Mouse (Mus musculus) midbrain, embryonic 12.5 days (tissue): ENCODE results near the gene Dusp8. TPM values are rescaled to one million over a fixed set of nuclear protein-coding genes. Genes with fewer than 3 reads are reported as not detected.

ENCODE experiments used
- ATAC-seq: fragments of 200-750 bp; cut with Nextera tagmentation; 2 replicates; pipeline ENCODE4 v1.8.0; 2017; ENCODE audit warnings: low read depth, moderate TSS enrichment, moderate library complexity; ENCODE audit not compliant: low FRiP score
- H3K27ac ChIP-seq: fragments of 300-500 bp; sonication (generic); replicated peaks from 2 replicates; pipeline ENCODE4 v1.5.1; 2016; ENCODE audit warnings: mild to moderate bottlenecking
- H3K27me3 ChIP-seq: fragments of 300-500 bp; sonication (generic); 2 replicates; pipeline ENCODE4 v1.6.1; 2016; ENCODE audit warnings: mild to moderate bottlenecking
- H3K36me3 ChIP-seq: fragments of 300-500 bp; sonication (generic); 2 replicates; pipeline ENCODE4 v1.6.1; 2016
- H3K4me1 ChIP-seq: fragments of 300-500 bp; sonication (generic); 2 replicates; pipeline ENCODE4 v1.6.1; 2016
- H3K4me2 ChIP-seq: fragments of 300-500 bp; sonication (generic); replicated peaks from 2 replicates; pipeline ENCODE4 v1.6.1; 2016; ENCODE audit warnings: mild to moderate bottlenecking, moderate library complexity
- H3K4me3 ChIP-seq: fragments of 300-500 bp; sonication (generic); 2 replicates; pipeline ENCODE4 v1.5.1; 2016; ENCODE audit warnings: mild to moderate bottlenecking
- H3K9ac ChIP-seq: fragments of 300-500 bp; sonication (generic); replicated peaks from 2 replicates; pipeline ENCODE4 v1.6.1; 2016; ENCODE audit warnings: mild to moderate bottlenecking, moderate library complexity
- H3K9me3 ChIP-seq: fragments of 300-500 bp; sonication (generic); 2 replicates; pipeline ENCODE4 v1.6.1; 2016; ENCODE audit warnings: mild to moderate bottlenecking
- WGBS: fragments of 180-500 bp; shearing (Covaris S2); methylation state at CpG from one replicate; pipeline ENCODE4 v1.1.7; 2016; 5-methylcytosine and 5-hydroxymethylcytosine counted together
- polyA plus RNA-seq: library from polyadenylated mRNA; unstranded; fragments of >200 nt; fragmentation: Nextera tagmentation; extraction: Ambion mirVana; gene quantifications from 2 replicates; pipeline ENCODE4 v1.2.1, GENCODE M21; 2016

The Dusp8 gene
- polyA plus RNA-seq, 1 experiment from 2014 or later = 41.5 TPM

- Histone ChIP-seq H3K9ac (no peak overlapping the region), H3K27me3 (peaks cover 51% of the 10 kb centered on the region), H3K4me3 (no peak overlapping the region), H3K4me1 (peaks cover 29% of the 10 kb centered on the region), H3K4me2 (no peak overlapping the region), H3K27ac (no peak overlapping the region), H3K36me3 (peaks cover 88% of the 10 kb centered on the region), H3K9me3 (no peaks in the 10 kb centered on the region)
- ATAC-seq = no peak
- WGBS = 38% methylated on average over 12 of the region's 12 CpGs
Measured at GRCm38 (mm10) chr7:142083588-142084317, 11.9 kb downstream of the Dusp8 start.

- Histone ChIP-seq H3K27ac (no peak overlapping the region), H3K4me1 (peaks cover 20% of the 10 kb centered on the region), H3K4me2 (peak overlapping the region; percentile 31), H3K36me3 (peaks cover 81% of the 10 kb centered on the region), H3K9me3 (no peaks in the 10 kb centered on the region), H3K9ac (no peak overlapping the region), H3K4me3 (no peak overlapping the region), H3K27me3 (peaks cover 51% of the 10 kb centered on the region)
- ATAC-seq = no peak
- WGBS = 32% methylated on average over 16 of the region's 16 CpGs
Measured at GRCm38 (mm10) chr7:142082607-142083006, 13.0 kb downstream of the Dusp8 start.

- WGBS = 8% methylated on average over 37 of the region's 38 CpGs
- peaks cover 51% of the 10 kb centered on the region for H3K27me3 ChIP-seq
- peaks cover 20% of the 10 kb centered on the region for H3K4me1 ChIP-seq
- ATAC-seq = no peak
- H3K36me3 ChIP-seq = peaks cover 76% of the 10 kb centered on the region
- no peak overlapping the region for H3K27ac ChIP-seq
- no peak overlapping the region for H3K4me3 ChIP-seq
- 0 out of 2 replicates have a peak overlapping the region, but pooled peaks have one; percentile 24 for H3K9ac ChIP-seq
- H3K9me3 ChIP-seq = no peaks in the 10 kb centered on the region
- peak overlapping the region; percentile 31 for H3K4me2 ChIP-seq
Measured at GRCm38 (mm10) chr7:142082179-142082578, 13.5 kb downstream of the Dusp8 start.

GRCm38 (mm10) chr7:142081736-142082135, 13.9 kb downstream of the Dusp8 start:
- Histone ChIP-seq H3K4me1 (peaks cover 20% of the 10 kb centered on the region), H3K27ac (no peak overlapping the region), H3K4me2 (peak overlapping the region; percentile 31), H3K4me3 (no peak overlapping the region), H3K27me3 (peaks cover 51% of the 10 kb centered on the region), H3K9ac (0 out of 2 replicates have a peak overlapping the region, but pooled peaks have one; percentile 24), H3K36me3 (peaks cover 72% of the 10 kb centered on the region), H3K9me3 (no peaks in the 10 kb centered on the region)
- no peak for ATAC-seq
- WGBS = 33% methylated on average over 16 of the region's 17 CpGs

- Histone ChIP-seq H3K27ac (no peak overlapping the region), H3K36me3 (peaks cover 63% of the 10 kb centered on the region), H3K4me3 (no peak overlapping the region), H3K27me3 (peaks cover 51% of the 10 kb centered on the region), H3K4me1 (peaks cover 20% of the 10 kb centered on the region), H3K9me3 (no peaks in the 10 kb centered on the region), H3K9ac (no peak overlapping the region), H3K4me2 (no peak overlapping the region)
- WGBS = 56% methylated on average over 2 of the region's 2 CpGs
- ATAC-seq = no peak
Measured at GRCm38 (mm10) chr7:142080876-142081275, 14.8 kb downstream of the Dusp8 start.

GRCm38 (mm10) chr7:142079365-142079764, 16.3 kb downstream of the Dusp8 start:
- WGBS = 59% methylated on average over 5 of the region's 5 CpGs
- Histone ChIP-seq H3K9ac (no peak overlapping the region), H3K9me3 (no peaks in the 10 kb centered on the region), H3K4me3 (no peak overlapping the region), H3K36me3 (peaks cover 48% of the 10 kb centered on the region), H3K27me3 (peaks cover 41% of the 10 kb centered on the region), H3K27ac (no peak overlapping the region), H3K4me2 (no peak overlapping the region), H3K4me1 (peaks cover 14% of the 10 kb centered on the region)
- no peak for ATAC-seq

DNA sequence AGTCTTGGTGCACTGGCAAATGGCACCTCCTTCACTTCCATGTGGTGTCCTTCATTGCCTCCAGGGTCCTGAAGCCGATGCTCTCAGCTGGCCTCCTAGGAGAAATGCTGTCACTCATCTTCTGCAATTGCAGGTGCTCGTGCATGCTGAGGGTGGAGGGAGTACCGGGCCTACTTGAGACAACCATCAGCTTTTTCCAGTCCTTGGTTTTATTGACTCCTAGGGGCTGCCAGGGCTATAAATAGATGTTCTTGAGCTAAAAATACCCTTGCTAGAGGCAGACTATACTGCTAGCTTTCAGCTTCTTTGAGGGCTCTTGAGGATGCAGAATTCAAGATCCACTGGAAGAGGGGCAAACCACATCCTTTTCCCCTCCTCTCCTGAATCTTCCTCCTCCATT, 18.5 kb downstream of the Dusp8 start:
- peaks cover 4% of the 10 kb centered on the region for H3K4me1 ChIP-seq
- H3K9ac ChIP-seq = no peak overlapping the region
- H3K4me2 ChIP-seq = no peak overlapping the region
- H3K4me3 ChIP-seq = no peak overlapping the region
- no peak overlapping the region for H3K27ac ChIP-seq
- WGBS = 83% methylated on average over 3 of the region's 3 CpGs
- peaks cover 19% of the 10 kb centered on the region for H3K27me3 ChIP-seq
- peaks cover 27% of the 10 kb centered on the region for H3K36me3 ChIP-seq
- ATAC-seq = no peak
- H3K9me3 ChIP-seq = no peaks in the 10 kb centered on the region

GRCm38 (mm10) chr7:142074146-142074886, 21.3 kb downstream of the Dusp8 start:
- H3K4me3 ChIP-seq = no peak overlapping the region
- H3K4me2 ChIP-seq = no peak overlapping the region
- no peaks in the 10 kb centered on the region for H3K4me1 ChIP-seq
- ATAC-seq = no peak
- no peaks in the 10 kb centered on the region for H3K9me3 ChIP-seq
- H3K27me3 ChIP-seq = peaks cover 18% of the 10 kb centered on the region
- no peak overlapping the region for H3K9ac ChIP-seq
- peaks cover 3% of the 10 kb centered on the region; the same call in 1 of the 2 replicates for H3K36me3 ChIP-seq
- no peak overlapping the region for H3K27ac ChIP-seq
- 79% methylated on average over 8 of the region's 8 CpGs for whole genome bisulfite sequencing

- Histone ChIP-seq H3K36me3 (no peaks in the 10 kb centered on the region), H3K9ac (no peak overlapping the region), H3K9me3 (no peaks in the 10 kb centered on the region), H3K4me2 (no peak overlapping the region), H3K27me3 (peaks cover 31% of the 10 kb centered on the region), H3K27ac (no peak overlapping the region), H3K4me3 (no peak overlapping the region), H3K4me1 (no peaks in the 10 kb centered on the region)
- no peak for ATAC-seq
Measured at GRCm38 (mm10) chr7:142071717-142072116, 23.9 kb downstream of the Dusp8 start.

DNA sequence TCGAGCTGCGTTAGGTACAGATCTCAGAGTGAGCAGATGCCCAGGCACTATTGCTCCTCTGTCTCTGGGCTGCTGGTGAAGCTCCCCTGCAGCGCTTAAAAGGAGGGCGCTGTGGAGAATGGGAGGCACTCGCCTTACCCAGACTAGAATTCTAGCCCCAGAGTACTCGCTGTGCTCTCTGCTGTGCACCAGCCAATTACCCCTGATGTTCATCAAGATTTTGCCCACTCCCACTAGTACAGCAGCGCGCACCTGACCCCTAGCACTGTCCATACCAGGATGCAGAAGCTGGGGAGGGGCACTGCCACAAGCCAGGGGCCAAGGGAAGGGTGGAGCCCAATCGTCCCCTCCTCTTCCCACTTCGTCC, 24.4 kb downstream of the Dusp8 start:
- Histone ChIP-seq H3K4me2 (peak overlapping the region; percentile 48), H3K27ac (no peak overlapping the region), H3K4me1 (no peaks in the 10 kb centered on the region), H3K4me3 (peak overlapping the region; percentile 18), H3K27me3 (peaks cover 33% of the 10 kb centered on the region), H3K9ac (peak overlapping the region; percentile 31; the same call in 1 of the 2 replicates), H3K36me3 (no peaks in the 10 kb centered on the region), H3K9me3 (no peaks in the 10 kb centered on the region)
- peak; percentile 54; the same call in 1 of the 2 replicates for ATAC-seq
- WGBS = 3% methylated on average over 8 of the region's 10 CpGs

DNA sequence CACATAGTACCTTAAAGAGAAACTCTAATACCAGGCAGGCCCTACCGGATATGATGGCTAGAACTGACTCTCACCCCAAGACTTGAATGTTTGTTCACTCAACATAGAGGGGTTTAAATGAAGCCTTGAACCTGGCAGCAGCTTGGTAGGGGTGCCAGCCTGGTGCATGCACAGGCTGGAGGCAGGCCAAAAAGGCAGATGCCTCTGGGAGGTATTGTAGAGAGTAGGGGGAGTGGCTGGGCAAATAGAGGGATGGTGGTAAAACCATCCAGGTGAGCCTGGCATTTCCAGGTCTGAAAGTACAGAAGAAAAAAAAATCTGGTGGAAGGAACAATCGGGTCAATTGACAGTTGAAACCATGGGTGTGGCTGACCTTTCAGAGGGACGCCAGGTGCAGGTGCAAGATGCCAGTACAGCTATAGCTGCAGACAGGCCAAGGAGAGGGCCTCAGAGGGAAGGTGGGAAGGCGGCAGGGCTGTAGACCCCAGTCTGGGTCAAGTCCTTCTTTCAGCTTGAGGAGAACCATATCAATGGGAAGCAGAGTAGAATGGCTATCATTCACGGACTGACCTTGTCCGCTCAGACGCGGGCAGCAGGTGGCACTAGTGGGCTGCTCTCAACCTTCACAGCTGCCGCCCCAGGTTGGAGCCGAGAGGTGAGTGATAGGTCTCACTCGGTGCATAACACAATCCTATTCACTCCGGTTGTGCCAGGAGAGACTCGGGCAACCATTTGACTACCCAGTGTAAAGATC, 25.0 kb downstream of the Dusp8 start:
- Histone ChIP-seq H3K27ac (no peak overlapping the region), H3K4me3 (peak overlapping the region; percentile 18), H3K9me3 (no peaks in the 10 kb centered on the region), H3K4me1 (no peaks in the 10 kb centered on the region), H3K27me3 (peaks cover 33% of the 10 kb centered on the region), H3K4me2 (peak overlapping the region; percentile 48), H3K36me3 (no peaks in the 10 kb centered on the region), H3K9ac (peak overlapping the region; percentile 31; the same call in 1 of the 2 replicates)
- 16% methylated on average over 13 of the region's 13 CpGs for WGBS
- ATAC-seq = peak; percentile 60

DNA sequence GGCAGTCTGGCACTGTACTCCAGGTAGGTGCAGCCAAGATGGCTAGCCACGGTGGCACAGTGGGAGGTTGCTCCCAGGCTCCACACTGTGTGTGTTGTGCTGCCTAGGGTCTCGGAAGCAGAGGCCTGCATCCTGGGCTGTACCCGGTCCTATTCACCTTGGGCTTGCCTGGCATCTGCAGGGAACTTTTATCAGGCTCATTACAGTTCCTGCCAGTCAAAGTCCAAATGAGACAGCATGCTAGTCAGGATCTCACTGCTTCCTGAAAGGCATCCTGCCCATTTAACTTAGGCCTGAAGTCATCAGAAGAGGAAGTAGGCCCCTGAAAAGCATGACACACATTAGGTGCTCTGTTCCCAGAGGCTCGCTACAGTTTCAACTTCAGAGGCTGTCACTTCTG, 27.2 kb downstream of the Dusp8 start:
- H3K4me3 ChIP-seq = no peak overlapping the region
- no peak overlapping the region for H3K9ac ChIP-seq
- 50% methylated on average over 4 of the region's 4 CpGs for WGBS
- peaks cover 33% of the 10 kb centered on the region for H3K27me3 ChIP-seq
- no peak overlapping the region for H3K4me2 ChIP-seq
- ATAC-seq = no peak
- no peaks in the 10 kb centered on the region for H3K4me1 ChIP-seq
- no peak overlapping the region for H3K27ac ChIP-seq
- no peaks in the 10 kb centered on the region for H3K9me3 ChIP-seq
- no peaks in the 10 kb centered on the region for H3K36me3 ChIP-seq
